Mouse (Mus musculus): ENCODE results near the gene Mrnip. TPM values are rescaled to one million over a fixed set of nuclear protein-coding genes. Genes with fewer than 3 reads are reported as not detected.

Gene Mrnip
- polyA plus RNA-seq, 1 experiment from 2014 or later = 7.0 TPM

DNA sequence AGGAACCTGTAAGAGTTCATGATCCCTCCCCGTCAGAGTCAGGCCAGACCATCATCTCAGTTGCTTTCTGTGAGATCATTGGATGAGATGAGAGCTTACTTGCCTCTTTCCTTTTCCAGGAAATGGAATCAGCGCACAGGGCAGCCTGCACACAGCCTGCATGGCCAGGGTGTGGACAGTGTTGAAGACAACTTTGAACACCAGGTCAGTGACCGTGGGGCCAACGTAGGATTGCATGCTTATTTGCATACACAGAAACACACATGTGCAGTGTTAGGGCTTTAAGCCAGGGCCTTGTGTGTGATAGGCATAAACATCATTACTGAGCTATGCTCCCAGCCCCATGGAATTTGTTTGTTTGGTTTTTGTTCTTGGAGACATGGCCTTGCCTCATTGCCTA, 23.3 kb downstream of the Mrnip start:
- Histone ChIP-seq H3K9ac (ENCODE audit: low read depth, low read length) (no peak overlapping the region), H3K27ac (ENCODE audit: low read depth, low read length) (peak overlapping the region; percentile 66), H3K9me3 (ENCODE audit: control insufficient read depth) (no peaks in the 10 kb centered on the region), H3K4me3 (ENCODE audit: low read depth, low read length) (no peak overlapping the region), H3K4me1 (replicated peaks; ENCODE audit: control insufficient read depth, insufficient read depth, low read length) (no peaks in the 10 kb centered on the region), H3K4me2 (replicated peaks; ENCODE audit: low read depth) (no peak overlapping the region), H3K27me3 (replicated peaks; ENCODE audit: control insufficient read depth, insufficient read depth, low read length) (no peaks in the 10 kb centered on the region), H3K36me3 (ENCODE audit: control insufficient read depth, insufficient read depth) (peaks cover 45% of the 10 kb centered on the region)
- TF ChIP-seq CTCF (IDR thresholded peaks at IDR 0.05; ENCODE audit: low read depth) = no peak
- ATAC-seq = peak; percentile 68
- WGBS = 56% methylated on average over 4 of the region's 4 CpGs

DNA sequence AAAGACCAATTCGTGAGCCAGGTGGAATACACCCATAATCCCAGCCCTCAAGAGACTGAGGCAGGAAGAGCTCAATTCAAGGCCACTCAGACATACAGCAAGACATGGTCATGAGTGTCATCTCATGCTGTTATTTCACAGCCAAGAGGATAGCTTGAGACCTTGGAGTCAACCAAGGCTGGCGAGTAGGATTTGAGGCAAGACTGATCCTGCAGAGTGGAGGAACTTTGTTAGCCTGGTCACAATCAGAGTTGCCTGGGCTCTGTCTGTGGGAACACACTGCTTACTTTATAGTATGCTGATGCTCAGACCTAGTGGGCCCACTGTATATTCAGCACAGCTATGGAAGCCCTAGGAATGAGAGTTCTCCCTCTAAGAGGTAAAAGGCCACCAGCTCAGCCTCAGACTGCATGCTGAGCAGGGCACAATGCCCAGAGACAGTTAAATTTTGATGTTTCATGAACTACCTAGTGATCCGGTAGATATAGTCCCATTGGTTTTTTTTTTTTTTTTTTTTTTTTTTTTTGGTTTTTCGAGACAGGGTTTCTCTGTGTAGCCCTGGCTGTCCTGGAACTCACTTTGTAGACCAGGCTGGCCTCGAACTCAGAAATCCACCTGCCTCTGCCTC, 24.1 kb downstream of the Mrnip start:
- Histone ChIP-seq H3K4me3 (ENCODE audit: low read depth, low read length) (no peak overlapping the region), H3K36me3 (ENCODE audit: control insufficient read depth, insufficient read depth) (peaks cover 53% of the 10 kb centered on the region), H3K9ac (ENCODE audit: low read depth, low read length) (no peak overlapping the region), H3K4me2 (replicated peaks; ENCODE audit: low read depth) (no peak overlapping the region), H3K27ac (ENCODE audit: low read depth, low read length) (peak overlapping the region; percentile 66; the same call in 1 of the 2 replicates), H3K9me3 (ENCODE audit: control insufficient read depth) (no peaks in the 10 kb centered on the region), H3K27me3 (replicated peaks; ENCODE audit: control insufficient read depth, insufficient read depth, low read length) (no peaks in the 10 kb centered on the region), H3K4me1 (replicated peaks; ENCODE audit: control insufficient read depth, insufficient read depth, low read length) (no peaks in the 10 kb centered on the region)
- ATAC-seq = no peak
- no peak for TF ChIP-seq CTCF (IDR thresholded peaks at IDR 0.05; ENCODE audit: low read depth)
- 83% methylated on average over 4 of the region's 5 CpGs for WGBS

DNA sequence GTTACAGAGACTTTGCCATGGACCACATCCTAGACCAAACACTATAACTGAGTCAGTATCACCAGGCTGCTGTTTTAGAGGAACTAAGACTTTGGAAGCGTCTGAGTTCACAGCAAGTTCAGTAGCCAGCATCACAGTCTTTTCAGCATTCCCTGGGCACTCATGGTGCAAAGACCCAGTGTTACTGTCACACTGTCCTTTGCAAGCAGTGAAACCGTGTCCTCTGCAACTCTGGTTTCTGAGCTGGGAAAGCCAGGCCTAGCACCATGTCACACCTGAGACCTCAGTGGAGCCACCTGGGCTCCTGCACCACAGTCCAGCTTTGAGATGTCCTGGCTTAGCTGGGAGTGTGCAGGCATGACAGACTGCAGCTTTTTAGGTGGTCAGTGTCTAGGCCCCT, 24.7 kb downstream of the Mrnip start:
- Histone ChIP-seq H3K4me1 (replicated peaks; ENCODE audit: control insufficient read depth, insufficient read depth, low read length) (no peaks in the 10 kb centered on the region), H3K4me2 (replicated peaks; ENCODE audit: low read depth) (no peak overlapping the region), H3K9me3 (ENCODE audit: control insufficient read depth) (no peaks in the 10 kb centered on the region), H3K4me3 (ENCODE audit: low read depth, low read length) (no peak overlapping the region), H3K9ac (ENCODE audit: low read depth, low read length) (no peak overlapping the region), H3K27ac (ENCODE audit: low read depth, low read length) (0 out of 2 replicates have a peak overlapping the region, but pooled peaks have one; percentile 15), H3K36me3 (ENCODE audit: control insufficient read depth, insufficient read depth) (peaks cover 57% of the 10 kb centered on the region), H3K27me3 (replicated peaks; ENCODE audit: control insufficient read depth, insufficient read depth, low read length) (no peaks in the 10 kb centered on the region)
- TF ChIP-seq CTCF (IDR thresholded peaks at IDR 0.05; ENCODE audit: low read depth) = no peak
- 93% methylated on average over 2 of the region's 2 CpGs for WGBS
- ATAC-seq = no peak

DNA sequence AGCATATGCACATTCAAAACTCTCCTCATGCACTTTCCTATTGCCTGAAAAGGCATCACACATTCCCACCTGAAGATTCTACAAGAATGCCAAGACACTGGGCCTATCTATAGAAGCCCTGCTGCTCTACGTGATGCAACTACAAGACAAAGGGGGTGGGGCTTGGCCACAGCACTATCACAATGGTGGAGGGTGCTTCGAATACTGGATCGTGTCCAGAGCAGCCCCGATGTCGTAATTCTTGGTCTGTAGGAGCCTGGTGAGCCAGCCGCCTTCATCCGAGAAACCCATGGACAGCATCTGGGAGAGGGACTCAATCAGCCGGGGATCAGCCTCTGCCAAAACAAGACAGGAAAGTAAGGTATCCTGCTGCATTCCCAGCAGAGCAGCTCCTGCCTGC, 26.4 kb downstream of the Mrnip start:
- no peaks in the 10 kb centered on the region for H3K27me3 ChIP-seq (replicated peaks; ENCODE audit: control insufficient read depth, insufficient read depth, low read length)
- H3K9me3 ChIP-seq (ENCODE audit: control insufficient read depth) = no peaks in the 10 kb centered on the region
- H3K4me2 ChIP-seq (replicated peaks; ENCODE audit: low read depth) = no peak overlapping the region
- H3K9ac ChIP-seq (ENCODE audit: low read depth, low read length) = no peak overlapping the region
- H3K27ac ChIP-seq (ENCODE audit: low read depth, low read length) = no peak overlapping the region
- no peak for ATAC-seq
- H3K4me1 ChIP-seq (replicated peaks; ENCODE audit: control insufficient read depth, insufficient read depth, low read length) = no peaks in the 10 kb centered on the region
- H3K4me3 ChIP-seq (ENCODE audit: low read depth, low read length) = no peak overlapping the region
- peaks cover 74% of the 10 kb centered on the region for H3K36me3 ChIP-seq (ENCODE audit: control insufficient read depth, insufficient read depth)
- 75% methylated on average over 8 of the region's 8 CpGs for WGBS
- no peak for TF ChIP-seq CTCF (IDR thresholded peaks at IDR 0.05; ENCODE audit: low read depth)

DNA sequence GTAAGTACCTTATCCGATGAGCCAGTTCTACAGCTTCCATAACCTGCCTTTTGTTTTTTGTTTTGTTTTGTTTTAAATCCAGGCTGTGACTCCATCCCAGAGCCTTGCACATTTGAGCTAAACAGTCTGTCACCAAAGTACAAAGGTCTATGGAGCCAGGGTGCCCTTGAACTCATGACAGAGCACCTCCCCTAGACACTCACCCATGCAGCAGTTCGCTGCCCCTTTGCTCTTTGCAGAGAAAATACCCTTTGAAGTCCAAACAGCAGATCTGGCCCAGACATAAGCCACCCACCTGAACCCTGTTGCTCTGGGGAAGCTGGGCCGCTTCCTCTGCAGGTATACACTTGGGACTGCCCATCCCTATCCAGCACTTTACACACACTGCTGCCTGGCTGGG, 27.3 kb downstream of the Mrnip start:
- Histone ChIP-seq H3K4me2 (replicated peaks; ENCODE audit: low read depth) (no peak overlapping the region), H3K27ac (ENCODE audit: low read depth, low read length) (peak overlapping the region; percentile 46; the same call in 1 of the 2 replicates), H3K4me1 (replicated peaks; ENCODE audit: control insufficient read depth, insufficient read depth, low read length) (no peaks in the 10 kb centered on the region), H3K36me3 (ENCODE audit: control insufficient read depth, insufficient read depth) (peaks cover 84% of the 10 kb centered on the region), H3K27me3 (replicated peaks; ENCODE audit: control insufficient read depth, insufficient read depth, low read length) (no peaks in the 10 kb centered on the region), H3K4me3 (ENCODE audit: low read depth, low read length) (no peak overlapping the region), H3K9ac (ENCODE audit: low read depth, low read length) (no peak overlapping the region), H3K9me3 (ENCODE audit: control insufficient read depth) (no peaks in the 10 kb centered on the region)
- TF ChIP-seq CTCF (IDR thresholded peaks at IDR 0.05; ENCODE audit: low read depth) = no peak
- 85% methylated on average over 3 of the region's 3 CpGs for WGBS
- ATAC-seq = no peak

DNA sequence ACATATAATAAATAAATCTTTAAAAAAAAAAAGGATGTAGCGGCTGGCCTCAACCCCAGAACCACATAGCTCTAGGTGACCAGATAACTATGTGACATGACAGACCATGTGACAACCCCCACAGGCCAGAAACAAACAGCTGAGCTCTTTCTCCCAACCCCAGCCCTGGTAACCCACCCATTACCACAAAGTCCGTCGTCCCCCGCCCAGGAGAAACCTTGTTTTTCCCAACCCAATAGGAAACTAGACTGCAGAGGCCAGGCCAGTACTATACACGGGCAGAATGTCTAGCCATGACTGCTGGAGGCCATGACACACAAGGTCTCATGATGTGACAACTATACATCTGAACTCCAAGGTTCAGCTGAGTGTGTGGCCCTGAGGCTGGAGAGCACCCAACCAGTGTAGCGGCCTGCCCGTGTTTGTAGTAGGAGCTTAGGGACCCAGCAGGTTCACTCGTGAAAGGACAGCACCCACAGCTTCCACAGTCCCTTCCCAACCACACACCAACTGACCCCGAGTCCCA, 29.1 kb downstream of the Mrnip start:
- H3K9ac ChIP-seq (ENCODE audit: low read depth, low read length) = no peak overlapping the region
- H3K4me3 ChIP-seq (ENCODE audit: low read depth, low read length) = no peak overlapping the region
- H3K9me3 ChIP-seq (ENCODE audit: control insufficient read depth) = no peaks in the 10 kb centered on the region
- H3K27me3 ChIP-seq (replicated peaks; ENCODE audit: control insufficient read depth, insufficient read depth, low read length) = no peaks in the 10 kb centered on the region
- peaks cover 93% of the 10 kb centered on the region for H3K36me3 ChIP-seq (ENCODE audit: control insufficient read depth, insufficient read depth)
- H3K4me1 ChIP-seq (replicated peaks; ENCODE audit: control insufficient read depth, insufficient read depth, low read length) = no peaks in the 10 kb centered on the region
- H3K4me2 ChIP-seq (replicated peaks; ENCODE audit: low read depth) = no peak overlapping the region
- TF ChIP-seq CTCF (IDR thresholded peaks at IDR 0.05; ENCODE audit: low read depth) = no peak
- H3K27ac ChIP-seq (ENCODE audit: low read depth, low read length) = no peak overlapping the region
- 82% methylated on average over 9 of the region's 9 CpGs for WGBS
- no peak for ATAC-seq
